Mouse (Mus musculus) E14TG2a.4 (cell line): ENCODE measurements around the gene Mrpl49.

ENCODE experiments used
- H3K27me3 ChIP-seq: 2 replicates; pipeline ENCODE4 v1.6.1; 2014; ENCODE audit warnings: low read length, control low read depth; ENCODE audit not compliant: insufficient read depth
- H3K36me3 ChIP-seq: 2 replicates; pipeline ENCODE4 v1.6.1; 2014; ENCODE audit warnings: low read length, control low read depth; ENCODE audit not compliant: insufficient read depth
- H3K4me1 ChIP-seq: replicated peaks from 2 replicates; pipeline ENCODE4 v1.6.1; 2014; ENCODE audit warnings: low read depth, low read length, control low read depth
- H3K4me3 ChIP-seq: replicated peaks from 2 replicates; pipeline ENCODE4 v1.5.1; 2014; ENCODE audit warnings: mild to moderate bottlenecking, low read length
- H3K9me3 ChIP-seq: 2 replicates; pipeline ENCODE4 v1.6.1; 2014; ENCODE audit warnings: low read length, control low read depth
- CTCF ChIP-seq: conservative IDR thresholded peaks from 2 replicates; pipeline ENCODE4 v1.5.1; 2014; ENCODE audit warnings: low read length
- NANOG ChIP-seq: IDR thresholded peaks from 2 replicates; pipeline ENCODE4 v1.6.1; 2014; ENCODE audit warnings: borderline replicate concordance, low read length, mixed read lengths
- POU5F1 ChIP-seq: IDR thresholded peaks from 2 replicates; pipeline ENCODE4 v1.6.1; 2014; ENCODE audit warnings: low read length, borderline replicate concordance

Mrpl49 gene

DNA sequence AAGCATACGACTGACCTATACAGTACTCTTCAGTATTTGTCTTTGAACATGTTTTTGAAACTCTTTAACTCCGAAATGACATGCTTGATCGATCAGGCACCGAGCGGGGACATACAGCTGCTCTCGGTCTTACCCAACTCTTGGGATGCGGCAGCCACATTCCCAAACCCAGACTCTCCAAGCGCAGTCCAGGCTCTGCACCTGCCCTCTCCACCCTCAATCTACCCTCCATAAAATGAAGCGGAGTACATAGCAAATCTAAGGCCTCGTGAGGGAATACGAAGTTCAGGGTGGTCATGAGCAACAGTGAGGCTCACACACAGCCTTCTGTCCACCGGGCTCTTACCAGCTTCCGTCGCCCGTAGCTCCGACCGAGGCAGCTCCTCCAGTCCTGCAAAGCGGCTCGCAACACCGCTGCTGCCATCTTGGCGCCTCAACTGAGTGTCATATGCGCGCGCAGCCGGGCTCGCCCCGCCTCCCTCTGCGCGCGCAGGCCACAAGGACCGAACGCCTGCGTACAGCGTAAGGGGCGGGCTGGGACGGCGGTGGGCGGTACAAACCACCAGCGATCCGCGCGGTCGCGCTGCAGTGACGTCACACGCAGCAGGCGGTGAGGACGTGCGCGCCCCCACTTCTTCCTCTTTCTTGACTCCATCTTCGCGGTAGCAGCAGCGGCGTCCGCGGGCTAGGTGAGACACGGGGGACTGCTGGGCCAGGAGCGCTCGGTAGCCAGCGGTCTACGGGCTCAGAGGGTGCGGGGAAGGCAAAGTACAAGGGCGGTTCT lies at the start of gene Mrpl49, which contains the start of gene Fau:
Mrpl49 (minus strand) TSS at position 473 of the 784 bp plus-strand sequence.
Fau (plus strand) TSS at position 532 of the 784 bp plus-strand sequence.
- TF ChIP-seq POU5F1 (no peak), CTCF (no peak), NANOG (no peak)
- no peaks in the 10 kb centered on the region for H3K9me3 ChIP-seq
- H3K4me3 ChIP-seq, result peak within 1 kb of the TSS; percentile 100
- peaks cover 72% of the 10 kb centered on the region for H3K36me3 ChIP-seq
- H3K27me3 ChIP-seq, result peaks cover 2% of the 10 kb centered on the region; the same call in 1 of the 2 replicates
- H3K4me1 ChIP-seq, result peaks cover 65% of the 10 kb centered on the region

DNA sequence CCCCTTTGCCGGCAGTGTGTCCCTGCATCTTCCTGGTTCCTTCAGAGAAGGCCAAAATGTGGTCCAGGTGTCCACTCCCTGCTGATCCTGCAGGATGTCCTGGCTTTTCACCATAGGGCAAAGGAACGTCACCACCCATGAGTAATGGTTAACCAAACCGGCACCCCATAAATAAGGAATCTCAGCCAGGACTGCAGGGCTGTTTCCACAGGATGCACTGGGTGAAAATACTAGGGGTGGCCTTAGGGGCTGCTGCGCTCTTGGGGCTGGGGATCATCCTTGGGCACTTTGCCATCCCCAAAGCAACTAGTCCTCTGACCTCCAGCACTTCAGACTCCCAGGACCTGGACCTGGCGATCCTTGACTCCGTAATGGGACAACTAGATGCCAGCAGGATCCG lies 48.0 kb upstream of the Mrpl49 start, which contains the start of gene Naaladl1:
Naaladl1 (plus strand) TSS at position 197 of the 400 bp plus-strand sequence.
- TF ChIP-seq POU5F1, result no peak
- no peak for TF ChIP-seq CTCF
- no peak for TF ChIP-seq NANOG

DNA sequence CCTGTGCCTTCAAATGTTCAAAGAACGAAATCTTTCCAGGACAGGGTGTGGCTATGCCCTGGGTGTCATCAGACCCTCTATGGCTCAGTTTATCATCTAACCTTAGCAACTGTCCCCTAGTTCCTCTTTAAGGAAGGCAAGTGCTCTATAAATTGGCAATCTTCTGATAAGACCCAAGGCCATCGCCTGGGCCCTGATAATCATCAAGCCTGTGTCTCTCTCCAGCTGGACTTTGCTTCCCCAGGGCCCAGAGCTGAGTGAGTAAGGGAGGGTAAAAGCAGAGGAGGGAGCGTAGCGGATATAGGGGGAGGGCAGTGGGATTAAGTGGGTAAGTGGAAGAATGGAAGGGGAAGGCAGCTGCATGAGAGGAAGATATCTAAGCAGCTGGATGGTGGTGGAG lies 46.9 kb upstream of the Mrpl49 start:
- no peak for TF ChIP-seq NANOG
- TF ChIP-seq POU5F1, result no peak
- TF ChIP-seq CTCF, result no peak
- no peaks in the 10 kb centered on the region for H3K27me3 ChIP-seq
- peaks cover 54% of the 10 kb centered on the region for H3K36me3 ChIP-seq
- peaks cover 57% of the 10 kb centered on the region for H3K4me1 ChIP-seq
- no peaks in the 10 kb centered on the region for H3K9me3 ChIP-seq
- H3K4me3 ChIP-seq, result no peak overlapping the region

More for the DNA sequence above, 48.0 kb upstream of the Mrpl49 start, which contains the start of gene Naaladl1:
- no peak within 1 kb of the TSS for H3K4me3 ChIP-seq
- no peaks in the 10 kb centered on the region for H3K9me3 ChIP-seq
- peaks cover 47% of the 10 kb centered on the region for H3K4me1 ChIP-seq
- H3K27me3 ChIP-seq, result no peaks in the 10 kb centered on the region
- H3K36me3 ChIP-seq, result peaks cover 48% of the 10 kb centered on the region

DNA sequence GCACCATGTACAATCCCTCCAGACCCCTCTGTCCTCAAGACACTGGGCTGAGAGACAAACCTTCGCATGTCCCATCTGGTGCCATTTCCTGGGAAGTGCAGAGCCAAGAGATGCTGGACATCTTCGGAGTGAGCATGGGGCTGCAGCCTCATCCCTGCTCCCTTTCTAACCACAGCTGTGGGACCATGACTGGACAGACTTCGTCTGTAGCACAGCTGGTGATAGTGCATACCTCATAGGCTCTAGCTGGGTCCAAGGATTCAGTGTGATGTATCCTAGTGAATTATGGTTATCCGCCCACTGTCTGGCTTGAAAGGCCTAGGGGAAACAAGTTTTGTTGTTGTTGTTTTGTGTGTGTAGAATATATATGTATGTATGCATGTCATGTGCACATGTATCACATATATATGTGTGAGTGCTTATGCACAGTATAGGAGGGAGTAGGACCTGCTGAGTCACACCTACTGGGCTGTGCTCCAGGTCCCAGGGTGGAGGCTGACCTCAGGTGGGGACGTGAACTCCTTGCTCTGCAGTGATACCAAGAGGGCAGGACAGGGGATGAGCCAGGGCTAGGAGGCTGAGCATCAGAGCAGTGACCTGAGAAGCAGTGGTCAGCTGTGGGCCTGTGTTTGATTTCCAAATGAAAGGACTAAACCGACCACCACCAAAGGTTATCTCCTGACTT lies 44.7 kb upstream of the Mrpl49 start:
- peaks cover 53% of the 10 kb centered on the region for H3K4me1 ChIP-seq
- peaks cover 59% of the 10 kb centered on the region for H3K36me3 ChIP-seq
- no peaks in the 10 kb centered on the region for H3K9me3 ChIP-seq
- no peak overlapping the region for H3K4me3 ChIP-seq
- no peak for TF ChIP-seq CTCF
- no peaks in the 10 kb centered on the region for H3K27me3 ChIP-seq

DNA sequence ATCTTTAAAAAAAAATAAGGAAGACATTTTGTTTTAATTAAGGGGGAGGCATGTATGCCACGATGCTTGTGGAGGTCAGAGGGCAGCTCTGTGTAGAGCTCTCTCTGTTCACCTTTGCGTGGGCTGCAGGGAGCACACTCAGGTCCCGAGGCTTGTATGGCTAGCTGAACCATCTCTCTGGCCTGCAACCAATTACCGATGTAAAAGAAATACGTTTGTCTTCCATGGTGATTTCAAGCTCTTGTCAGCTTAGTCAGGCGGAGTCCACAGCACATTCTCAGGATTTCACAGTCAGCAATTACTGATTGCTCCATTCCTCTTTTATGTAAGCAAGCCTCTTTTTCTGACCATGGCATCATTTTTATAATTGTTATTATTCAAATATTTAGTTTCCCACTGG lies 43.6 kb upstream of the Mrpl49 start:
- H3K27me3 ChIP-seq, result no peaks in the 10 kb centered on the region

DNA sequence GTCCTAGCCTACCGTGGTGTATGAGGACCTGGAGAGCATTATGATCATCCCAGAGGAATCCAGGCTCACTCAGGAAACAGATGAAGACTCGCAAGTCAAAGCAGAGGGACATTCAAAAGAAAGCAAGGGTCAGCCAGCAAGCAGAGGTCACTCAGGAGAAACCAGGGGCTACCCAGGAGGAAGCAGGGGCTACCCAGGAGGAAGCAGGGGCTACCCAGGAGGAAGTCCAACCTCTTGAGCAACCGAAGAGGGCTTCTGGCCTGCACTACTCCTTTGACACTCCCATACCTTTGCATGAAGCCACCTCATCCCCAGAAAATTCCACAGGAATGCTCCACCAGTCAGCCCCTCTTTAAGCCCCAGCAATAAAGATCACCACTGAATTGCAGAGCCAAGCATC lies 40.3 kb upstream of the Mrpl49 start:
- Histone ChIP-seq H3K27me3 (no peaks in the 10 kb centered on the region), H3K9me3 (no peaks in the 10 kb centered on the region), H3K36me3 (peaks cover 81% of the 10 kb centered on the region), H3K4me1 (peaks cover 64% of the 10 kb centered on the region), H3K4me3 (no peak overlapping the region)
- TF ChIP-seq POU5F1 (no peak), NANOG (no peak), CTCF (no peak)

More for the DNA sequence above, 43.6 kb upstream of the Mrpl49 start:
- Histone ChIP-seq H3K4me3 (no peak overlapping the region), H3K36me3 (peaks cover 62% of the 10 kb centered on the region), H3K9me3 (no peaks in the 10 kb centered on the region), H3K4me1 (peaks cover 51% of the 10 kb centered on the region)
- TF ChIP-seq NANOG (no peak), POU5F1 (no peak), CTCF (no peak)

DNA sequence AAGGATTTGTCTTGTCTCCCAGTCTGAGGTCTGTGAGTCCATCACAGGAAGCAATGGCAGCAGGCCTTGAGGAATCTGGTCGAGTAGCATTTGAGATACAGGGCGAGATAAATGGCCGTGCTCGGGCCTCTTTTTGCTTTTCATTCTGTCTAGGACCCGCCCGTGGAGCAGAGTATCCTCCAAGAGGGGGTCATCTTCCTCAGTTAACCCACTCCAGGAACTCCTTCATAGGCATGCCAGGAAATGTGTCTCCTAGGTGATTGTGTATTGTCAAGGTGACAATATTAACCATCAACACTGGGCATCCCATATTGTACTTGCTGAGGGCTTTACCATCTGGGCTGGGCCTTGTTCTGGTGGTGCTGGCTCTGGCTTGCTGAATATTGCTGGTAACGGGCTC lies 36.5 kb upstream of the Mrpl49 start, which contains the start of gene AC131692.1:
AC131692.1 (plus strand) TSS at position 301 of the 400 bp plus-strand sequence.
- Histone ChIP-seq H3K4me1 (peaks cover 71% of the 10 kb centered on the region), H3K27me3 (no peaks in the 10 kb centered on the region), H3K4me3 (no peak within 1 kb of the TSS), H3K9me3 (no peaks in the 10 kb centered on the region), H3K36me3 (peaks cover 99% of the 10 kb centered on the region)
- TF ChIP-seq CTCF (no peak), POU5F1 (no peak), NANOG (no peak)

DNA sequence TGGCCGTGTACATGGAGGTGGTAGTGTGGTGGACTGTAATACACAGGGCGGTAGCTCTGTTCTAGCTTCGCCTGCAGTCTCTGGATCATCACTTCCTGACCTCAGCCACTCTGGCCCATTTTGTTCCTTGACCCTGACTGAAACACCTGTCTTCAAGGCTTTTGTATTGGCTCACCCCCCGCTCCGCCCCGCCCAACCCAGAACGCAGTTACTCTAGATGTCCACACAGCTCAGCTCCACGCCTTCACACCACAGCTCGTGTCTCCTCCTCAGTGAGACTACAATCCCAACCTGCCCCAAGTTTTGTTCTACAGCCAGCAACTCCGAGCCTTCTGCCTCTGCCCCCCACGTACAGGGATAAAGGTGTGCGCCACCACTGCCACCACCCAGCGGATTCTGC lies 31.3 kb upstream of the Mrpl49 start:
- TF ChIP-seq POU5F1 (no peak), NANOG (no peak), CTCF (no peak)
- Histone ChIP-seq H3K36me3 (peaks cover 82% of the 10 kb centered on the region), H3K4me1 (peaks cover 84% of the 10 kb centered on the region), H3K27me3 (no peaks in the 10 kb centered on the region), H3K4me3 (peak overlapping the region; percentile 45; the same call in 1 of the 2 replicates), H3K9me3 (no peaks in the 10 kb centered on the region)
